Mouse (Mus musculus): ENCODE results near the gene Plxna2. TPM values are rescaled to one million over a fixed set of nuclear protein-coding genes. Genes with fewer than 3 reads are reported as not detected.

The Plxna2 gene
- polyA plus RNA-seq, 1 experiment from 2014 or later = 10.3 TPM

GRCm38 (mm10) chr1:194630498-194631056 is 12.6 kb downstream of the Plxna2 start:
- Histone ChIP-seq H3K4me3 (ENCODE audit: inconsistent target) (no peak overlapping the region), H3K27ac (no peak overlapping the region), H3K36me3 (ENCODE audit: inconsistent target) (no peaks in the 10 kb centered on the region), H3K79me2 (ENCODE audit: inconsistent target) (peaks cover 3% of the 10 kb centered on the region; the same call in 1 of the 2 replicates)
- 83% methylated on average over 1 of the region's 1 CpGs for WGBS (ENCODE audit: missing documents)

- H3K4me3 ChIP-seq (ENCODE audit: inconsistent target) = no peak overlapping the region
- no peaks in the 10 kb centered on the region for H3K36me3 ChIP-seq (ENCODE audit: inconsistent target)
- no peak overlapping the region for H3K27ac ChIP-seq
- H3K79me2 ChIP-seq (ENCODE audit: inconsistent target) = peaks cover 3% of the 10 kb centered on the region; the same call in 1 of the 2 replicates
- 94% methylated on average over 1 of the region's 1 CpGs for WGBS (ENCODE audit: missing documents)
Observed at GRCm38 (mm10) chr1:194631574-194631973, 13.6 kb downstream of the Plxna2 start.

GRCm38 (mm10) chr1:194632029-194632428 is 14.0 kb downstream of the Plxna2 start:
- 88% methylated on average over 1 of the region's 1 CpGs for WGBS (ENCODE audit: missing documents)
- Histone ChIP-seq H3K27ac (no peak overlapping the region), H3K36me3 (ENCODE audit: inconsistent target) (no peaks in the 10 kb centered on the region), H3K4me3 (ENCODE audit: inconsistent target) (no peak overlapping the region), H3K79me2 (ENCODE audit: inconsistent target) (peaks cover 3% of the 10 kb centered on the region; the same call in 1 of the 2 replicates)

- WGBS (ENCODE audit: missing documents) = 67% methylated on average over 1 of the region's 1 CpGs
- H3K79me2 ChIP-seq (ENCODE audit: inconsistent target) = peaks cover 3% of the 10 kb centered on the region; the same call in 1 of the 2 replicates
- H3K27ac ChIP-seq = no peak overlapping the region
- no peak overlapping the region for H3K4me3 ChIP-seq (ENCODE audit: inconsistent target)
- H3K36me3 ChIP-seq (ENCODE audit: inconsistent target) = no peaks in the 10 kb centered on the region
Observed at GRCm38 (mm10) chr1:194635411-194635810, 17.4 kb downstream of the Plxna2 start.

GRCm38 (mm10) chr1:194635942-194636341 is 17.9 kb downstream of the Plxna2 start:
- no peaks in the 10 kb centered on the region for H3K36me3 ChIP-seq (ENCODE audit: inconsistent target)
- 98% methylated on average over 3 of the region's 3 CpGs for WGBS (ENCODE audit: missing documents)
- H3K4me3 ChIP-seq (ENCODE audit: inconsistent target) = no peak overlapping the region
- H3K27ac ChIP-seq = no peak overlapping the region
- no peaks in the 10 kb centered on the region for H3K79me2 ChIP-seq (ENCODE audit: inconsistent target)

GRCm38 (mm10) chr1:194637391-194638304 is 19.6 kb downstream of the Plxna2 start:
- no peaks in the 10 kb centered on the region for H3K36me3 ChIP-seq (ENCODE audit: inconsistent target)
- no peak overlapping the region for H3K27ac ChIP-seq
- whole genome bisulfite sequencing (ENCODE audit: missing documents) = 83% methylated on average over 5 of the region's 5 CpGs
- no peaks in the 10 kb centered on the region for H3K79me2 ChIP-seq (ENCODE audit: inconsistent target)
- H3K4me3 ChIP-seq (ENCODE audit: inconsistent target) = no peak overlapping the region

- H3K4me3 ChIP-seq (ENCODE audit: inconsistent target) = no peak overlapping the region
- no peak overlapping the region for H3K27ac ChIP-seq
- 56% methylated on average over 5 of the region's 5 CpGs for WGBS (ENCODE audit: missing documents)
- peaks cover 12% of the 10 kb centered on the region; the same call in 1 of the 2 replicates for H3K36me3 ChIP-seq (ENCODE audit: inconsistent target)
- H3K79me2 ChIP-seq (ENCODE audit: inconsistent target) = no peaks in the 10 kb centered on the region
Observed at GRCm38 (mm10) chr1:194641601-194642301, 23.7 kb downstream of the Plxna2 start.

GRCm38 (mm10) chr1:194642302-194642787 is 24.3 kb downstream of the Plxna2 start:
- no peak overlapping the region for H3K27ac ChIP-seq
- peaks cover 12% of the 10 kb centered on the region; the same call in 1 of the 2 replicates for H3K36me3 ChIP-seq (ENCODE audit: inconsistent target)
- WGBS (ENCODE audit: missing documents) = 60% methylated on average over 1 of the region's 1 CpGs
- no peak overlapping the region for H3K4me3 ChIP-seq (ENCODE audit: inconsistent target)
- no peaks in the 10 kb centered on the region for H3K79me2 ChIP-seq (ENCODE audit: inconsistent target)

- WGBS (ENCODE audit: missing documents) = 88% methylated on average over 6 of the region's 6 CpGs
- Histone ChIP-seq H3K79me2 (ENCODE audit: inconsistent target) (no peaks in the 10 kb centered on the region), H3K36me3 (ENCODE audit: inconsistent target) (peaks cover 12% of the 10 kb centered on the region; the same call in 1 of the 2 replicates), H3K4me3 (ENCODE audit: inconsistent target) (no peak overlapping the region), H3K27ac (no peak overlapping the region)
Observed at GRCm38 (mm10) chr1:194643930-194644329, 25.9 kb downstream of the Plxna2 start.

- Histone ChIP-seq H3K36me3 (ENCODE audit: inconsistent target) (peaks cover 20% of the 10 kb centered on the region), H3K27ac (no peak overlapping the region), H3K79me2 (ENCODE audit: inconsistent target) (no peaks in the 10 kb centered on the region), H3K4me3 (ENCODE audit: inconsistent target) (no peak overlapping the region)
- 94% methylated on average over 1 of the region's 1 CpGs for WGBS (ENCODE audit: missing documents)
Observed at GRCm38 (mm10) chr1:194645898-194646297, 27.9 kb downstream of the Plxna2 start.

- Histone ChIP-seq H3K27ac (no peak overlapping the region), H3K4me3 (ENCODE audit: inconsistent target) (no peak overlapping the region), H3K79me2 (ENCODE audit: inconsistent target) (no peaks in the 10 kb centered on the region), H3K36me3 (ENCODE audit: inconsistent target) (peaks cover 8% of the 10 kb centered on the region)
- WGBS (ENCODE audit: missing documents) = 82% methylated on average over 1 of the region's 1 CpGs
Observed at GRCm38 (mm10) chr1:194650076-194650475, 32.1 kb downstream of the Plxna2 start.

GRCm38 (mm10) chr1:194650566-194650965 is 32.5 kb downstream of the Plxna2 start:
- Histone ChIP-seq H3K27ac (no peak overlapping the region), H3K4me3 (ENCODE audit: inconsistent target) (no peak overlapping the region), H3K79me2 (ENCODE audit: inconsistent target) (no peaks in the 10 kb centered on the region), H3K36me3 (ENCODE audit: inconsistent target) (peaks cover 8% of the 10 kb centered on the region; the same call in 1 of the 2 replicates)
- WGBS (ENCODE audit: missing documents) = 91% methylated on average over 2 of the region's 2 CpGs

GRCm38 (mm10) chr1:194651987-194652386 is 34.0 kb downstream of the Plxna2 start:
- H3K27ac ChIP-seq = no peak overlapping the region
- no peak overlapping the region for H3K4me3 ChIP-seq (ENCODE audit: inconsistent target)
- WGBS (ENCODE audit: missing documents) = 85% methylated on average over 3 of the region's 3 CpGs
- peaks cover 8% of the 10 kb centered on the region; the same call in 1 of the 2 replicates for H3K36me3 ChIP-seq (ENCODE audit: inconsistent target)
- H3K79me2 ChIP-seq (ENCODE audit: inconsistent target) = no peaks in the 10 kb centered on the region

GRCm38 (mm10) chr1:194658459-194659160 is 40.6 kb downstream of the Plxna2 start:
- H3K36me3 ChIP-seq (ENCODE audit: inconsistent target) = no peaks in the 10 kb centered on the region
- no peak overlapping the region for H3K27ac ChIP-seq
- H3K4me3 ChIP-seq (ENCODE audit: inconsistent target) = no peak overlapping the region
- WGBS (ENCODE audit: missing documents) = 100% methylated on average over 1 of the region's 1 CpGs
- no peaks in the 10 kb centered on the region for H3K79me2 ChIP-seq (ENCODE audit: inconsistent target)
